Mouse (Mus musculus) embryonic fibroblast, embryonic 13.5 days (primary cell): Measurements from ENCODE around the gene Ssu72. TPM values are rescaled to one million over a fixed set of nuclear protein-coding genes. Genes with fewer than 3 reads are reported as not detected.

ENCODE experiments used
- H3K27ac ChIP-seq: 2 replicates; pipeline ENCODE4 v1.5.1; 2012; ENCODE audit warnings: low read length, control low read depth, inconsistent platforms; ENCODE audit not compliant: insufficient read depth
- H3K4me1 ChIP-seq: 2 replicates; pipeline ENCODE4 v1.6.1; 2011; ENCODE audit warnings: low read length; ENCODE audit not compliant: control insufficient read depth, insufficient read depth
- H3K4me3 ChIP-seq: 2 replicates; pipeline ENCODE4 v1.5.1; 2011; ENCODE audit warnings: mild to moderate bottlenecking, control low read depth, low read length; ENCODE audit not compliant: insufficient read depth
- CTCF ChIP-seq: IDR thresholded peaks from 2 replicates; pipeline ENCODE4 v1.5.1; 2011; ENCODE audit warnings: mild to moderate bottlenecking, control low read depth, low read length, moderate library complexity, borderline replicate concordance; ENCODE audit not compliant: insufficient read depth
- POLR2A ChIP-seq: IDR thresholded peaks from 2 replicates; pipeline ENCODE4 v1.6.1; 2011; ENCODE audit warnings: low read depth, mild to moderate bottlenecking, control low read depth, low read length, moderate library complexity
- polyA plus RNA-seq: library from polyadenylated mRNA; stranded (reverse); fragments of >200 nt; gene quantifications from 2 replicates; pipeline ENCODE4 v1.2.4, GENCODE M21; 2011; ENCODE audit warnings: low read depth; ENCODE audit not compliant: missing spikeins, insufficient read length

Gene Ssu72
- polyA plus RNA-seq, 1 experiment, result 101 TPM

- no peak overlapping the region for H3K27ac ChIP-seq
- no peak for TF ChIP-seq CTCF
- no peak for TF ChIP-seq POLR2A
- no peaks in the 10 kb centered on the region; the same call in 1 of the 2 replicates for H3K4me1 ChIP-seq
- no peak overlapping the region for H3K4me3 ChIP-seq
Observed at GRCm38 (mm10) chr4:155708582-155708981, 4.0 kb downstream of the Ssu72 start.

GRCm38 (mm10) chr4:155708988-155709387, 4.4 kb downstream of the Ssu72 start:
- TF ChIP-seq POLR2A (no peak), CTCF (no peak)
- no peak overlapping the region for H3K27ac ChIP-seq
- no peaks in the 10 kb centered on the region; the same call in 1 of the 2 replicates for H3K4me1 ChIP-seq
- H3K4me3 ChIP-seq, result no peak overlapping the region

GRCm38 (mm10) chr4:155710521-155711252, 6.1 kb downstream of the Ssu72 start:
- no peak overlapping the region for H3K4me3 ChIP-seq
- TF ChIP-seq POLR2A (no peak), CTCF (no peak)
- no peak overlapping the region for H3K27ac ChIP-seq
- no peaks in the 10 kb centered on the region; the same call in 1 of the 2 replicates for H3K4me1 ChIP-seq

- Histone ChIP-seq H3K4me1 (no peaks in the 10 kb centered on the region), H3K4me3 (no peak overlapping the region), H3K27ac (no peak overlapping the region)
- TF ChIP-seq CTCF, result no peak
- TF ChIP-seq POLR2A, result no peak
Observed at GRCm38 (mm10) chr4:155721668-155722083, 17.1 kb downstream of the Ssu72 start.

- Histone ChIP-seq H3K4me1 (peaks cover 4% of the 10 kb centered on the region; the same call in 1 of the 2 replicates), H3K4me3 (no peak overlapping the region), H3K27ac (no peak overlapping the region)
- TF ChIP-seq POLR2A, result no peak
- TF ChIP-seq CTCF, result no peak
Observed at GRCm38 (mm10) chr4:155727993-155728392, 23.4 kb downstream of the Ssu72 start.

GRCm38 (mm10) chr4:155733267-155733666, 28.7 kb downstream of the Ssu72 start:
- TF ChIP-seq POLR2A, result no peak
- peak overlapping the region; percentile 5; the same call in 1 of the 2 replicates for H3K4me3 ChIP-seq
- peaks cover 7% of the 10 kb centered on the region; the same call in 1 of the 2 replicates for H3K4me1 ChIP-seq
- H3K27ac ChIP-seq, result no peak overlapping the region

GRCm38 (mm10) chr4:155734350-155734941, 29.8 kb downstream of the Ssu72 start, which contains the start of gene Tmem240:
TSS of gene Tmem240 (plus strand) at chr4:155734800.
- H3K4me3 ChIP-seq, result peak within 1 kb of the TSS; percentile 42
- TF ChIP-seq CTCF (no peak), POLR2A (peak; percentile 92)
- peaks cover 7% of the 10 kb centered on the region; the same call in 1 of the 2 replicates for H3K4me1 ChIP-seq
- peak within 1 kb of the TSS; percentile 61 for H3K27ac ChIP-seq

- Histone ChIP-seq H3K27ac (peak overlapping the region; percentile 38; the same call in 1 of the 2 replicates), H3K4me3 (peak overlapping the region; percentile 42), H3K4me1 (peaks cover 7% of the 10 kb centered on the region; the same call in 1 of the 2 replicates)
- TF ChIP-seq CTCF (no peak), POLR2A (no peak; the same call in none of the 2 replicates)
Observed at GRCm38 (mm10) chr4:155734951-155735702, 30.5 kb downstream of the Ssu72 start.

- TF ChIP-seq CTCF (no peak), POLR2A (no peak)
- Histone ChIP-seq H3K27ac (peak overlapping the region; percentile 1; the same call in 1 of the 2 replicates), H3K4me3 (peak overlapping the region; percentile 42), H3K4me1 (peaks cover 7% of the 10 kb centered on the region; the same call in 1 of the 2 replicates)
Observed at GRCm38 (mm10) chr4:155735788-155736187, 31.2 kb downstream of the Ssu72 start.

- Histone ChIP-seq H3K4me3 (no peak overlapping the region), H3K4me1 (peaks cover 7% of the 10 kb centered on the region; the same call in 1 of the 2 replicates), H3K27ac (no peak overlapping the region)
- TF ChIP-seq CTCF (no peak), POLR2A (no peak)
Observed at GRCm38 (mm10) chr4:155736421-155736820, 31.8 kb downstream of the Ssu72 start.
